In the genomic region with DNA sequence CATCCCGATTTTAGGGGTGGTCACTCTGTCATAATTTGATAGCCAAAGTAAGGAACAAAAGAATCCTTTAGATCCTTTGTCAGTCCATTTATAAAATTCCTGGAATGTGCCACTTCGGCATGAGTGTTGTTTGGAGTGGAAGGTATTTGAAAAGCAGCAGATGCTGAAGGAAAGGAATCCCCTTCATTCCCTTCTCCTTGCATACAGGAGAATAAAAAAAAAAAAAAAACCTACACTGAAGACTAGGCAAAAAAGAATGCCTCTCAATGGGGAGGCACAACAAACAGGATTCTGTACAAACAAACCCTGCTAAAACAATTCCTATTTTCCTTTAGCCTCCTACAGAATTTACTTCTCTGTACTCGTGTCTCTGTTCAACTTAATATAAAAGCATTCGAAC, we compare ENCODE assay signal across 20 mouse cellular contexts.
"Had no signal": no experiment of that assay in that cellular context is flagged by ENCODE, and none has a peak within 500 bp of the region (broad histone marks: within the 10 kb centered on the region; RNA-seq: fewer than 3 reads in every experiment).

No protein-coding gene starts in this region.

- H3K36me3 ChIP-seq: liver, embryonic 12.5 days; lung, embryonic 15.5 days; midbrain, embryonic 10.5 days; midbrain, embryonic 12.5 days; midbrain, embryonic 15.5 days; neural tube, embryonic 13.5 days; neural tube, embryonic 15.5 days had no signal

- H3K9me3 ChIP-seq: liver, embryonic 12.5 days; lung, embryonic 15.5 days; midbrain, embryonic 10.5 days; midbrain, embryonic 12.5 days; midbrain, embryonic 15.5 days; neural tube, embryonic 13.5 days; neural tube, embryonic 15.5 days had no signal

- H3K4me2 ChIP-seq: liver, embryonic 12.5 days; lung, embryonic 15.5 days; midbrain, embryonic 12.5 days; midbrain, embryonic 15.5 days; neural tube, embryonic 13.5 days; neural tube, embryonic 15.5 days had no signal

- H3K4me3 ChIP-seq: liver, embryonic 12.5 days; lung, embryonic 15.5 days; midbrain, embryonic 10.5 days; midbrain, embryonic 12.5 days; midbrain, embryonic 15.5 days; myocyte; neural tube, embryonic 13.5 days; neural tube, embryonic 15.5 days had no signal

- H3K27me3 ChIP-seq: liver, embryonic 12.5 days; lung, embryonic 15.5 days; midbrain, embryonic 12.5 days; midbrain, embryonic 15.5 days; neural tube, embryonic 13.5 days; neural tube, embryonic 15.5 days had no signal

- ATAC-seq: liver, embryonic 12.5 days; midbrain, embryonic 15.5 days had no signal

- H3K9ac ChIP-seq: liver, embryonic 12.5 days; liver, embryonic 14.5 days; lung, embryonic 15.5 days; midbrain, embryonic 12.5 days; midbrain, embryonic 15.5 days; neural tube, embryonic 13.5 days; neural tube, embryonic 15.5 days had no signal

- H3K4me1 ChIP-seq: liver, embryonic 12.5 days; lung, embryonic 15.5 days; midbrain, embryonic 10.5 days; midbrain, embryonic 12.5 days; midbrain, embryonic 15.5 days; neural tube, embryonic 13.5 days; neural tube, embryonic 15.5 days had no signal

- DNase-seq: lung, adult 18-20 months; lung, postnatal 10 days; lung, postnatal 36 days; retina, postnatal 1 day; right cerebral cortex, adult 18-20 months; right cerebral cortex, postnatal 25 days; right cerebral cortex, postnatal 4 days; spleen, adult 18-20 months; thymus, adult 18-20 months; thymus, postnatal 14 days; thymus, postnatal 36 days had no signal

- H3K27ac ChIP-seq: liver, embryonic 12.5 days; liver, embryonic 14.5 days; lung, embryonic 15.5 days; midbrain, embryonic 10.5 days; midbrain, embryonic 12.5 days; midbrain, embryonic 15.5 days; neural tube, embryonic 13.5 days; neural tube, embryonic 15.5 days had no signal
